Mouse (Mus musculus): Measurements from ENCODE around the gene Gm45521.

The Gm45521 gene

GRCm38 (mm10) chr14:7952610-7953254 lies 4.4 kb upstream of the Gm45521 start:
- peak in 1 of 2 experiments; percentile 57 for DNase-seq (ENCODE audit: low spot score in 2 of 2)

DNA sequence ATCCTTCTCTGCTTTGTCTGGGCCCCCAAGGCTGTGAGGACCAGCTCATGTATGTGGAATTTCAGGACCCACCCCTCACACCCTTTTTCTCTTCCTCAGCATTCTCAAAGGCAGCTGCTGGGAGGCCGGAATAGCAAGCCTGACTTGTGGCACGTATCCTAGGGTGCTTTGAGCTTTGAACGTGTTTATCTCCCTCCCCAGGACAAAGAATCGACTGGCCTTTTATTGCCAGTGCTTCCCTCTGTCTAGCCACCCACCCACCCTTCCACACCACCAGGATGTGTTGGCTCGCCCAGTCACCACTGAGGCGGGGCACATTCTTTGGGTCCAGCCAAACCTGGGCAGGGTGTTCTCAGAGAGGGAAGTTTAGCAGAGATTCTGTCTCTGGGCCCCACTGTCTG lies 3.0 kb upstream of the Gm45521 start:
- DNase-seq (ENCODE audit: low spot score in 2 of 2): peak in 1 of 2 experiments; percentile 37

DNA sequence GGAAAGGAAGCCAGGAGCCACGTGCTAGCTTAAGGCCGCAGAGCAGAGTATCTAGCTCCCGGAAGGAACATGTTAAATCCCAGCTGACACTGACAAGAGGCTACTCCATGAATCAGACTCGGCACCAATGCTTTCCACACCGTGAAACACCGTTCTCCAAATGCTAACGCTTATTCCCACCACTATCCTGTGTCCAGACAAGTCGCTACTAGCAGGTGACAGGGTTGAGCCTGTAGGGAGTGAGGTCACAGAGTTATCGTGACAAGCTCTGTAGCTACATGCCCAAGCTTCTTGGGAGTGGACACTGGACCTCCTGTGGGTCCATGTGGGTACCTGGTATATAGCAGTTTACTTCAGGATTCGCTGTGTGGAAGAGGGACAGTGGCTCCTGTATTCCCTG lies 661 bp upstream of the Gm45521 start:
- DNase-seq (ENCODE audit: low spot score in 2 of 2): peak; percentile 52 to 55

- no peak for DNase-seq (ENCODE audit: low spot score in 2 of 2)
These were observed 3.5 kb downstream of the Gm45521 start for GRCm38 (mm10) chr14:7960616-7961015.

GRCm38 (mm10) chr14:7961714-7962113 lies 4.6 kb downstream of the Gm45521 start:
- no peak for DNase-seq (ENCODE audit: low spot score in 2 of 2)

DNA sequence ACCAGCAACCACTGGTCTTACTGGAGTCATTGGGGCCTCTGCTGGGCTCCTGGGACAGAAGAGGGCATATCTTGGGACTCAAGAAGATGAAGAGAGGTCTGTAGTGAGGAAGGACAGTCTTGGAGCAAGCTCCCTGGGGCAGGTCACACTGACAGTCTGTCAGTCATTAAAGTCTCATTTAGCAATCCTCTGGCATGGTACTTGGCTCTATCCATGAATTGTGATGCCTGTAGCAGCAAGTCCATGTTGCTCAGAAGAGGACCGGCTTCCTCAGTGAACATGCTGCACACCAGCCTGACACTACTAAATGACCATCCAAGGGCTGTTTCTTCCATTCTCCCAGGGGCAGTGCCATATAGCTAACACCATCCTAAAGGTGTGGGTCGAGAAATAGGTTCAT lies 5.5 kb downstream of the Gm45521 start:
- no peak for DNase-seq (ENCODE audit: low spot score in 2 of 2)

DNA sequence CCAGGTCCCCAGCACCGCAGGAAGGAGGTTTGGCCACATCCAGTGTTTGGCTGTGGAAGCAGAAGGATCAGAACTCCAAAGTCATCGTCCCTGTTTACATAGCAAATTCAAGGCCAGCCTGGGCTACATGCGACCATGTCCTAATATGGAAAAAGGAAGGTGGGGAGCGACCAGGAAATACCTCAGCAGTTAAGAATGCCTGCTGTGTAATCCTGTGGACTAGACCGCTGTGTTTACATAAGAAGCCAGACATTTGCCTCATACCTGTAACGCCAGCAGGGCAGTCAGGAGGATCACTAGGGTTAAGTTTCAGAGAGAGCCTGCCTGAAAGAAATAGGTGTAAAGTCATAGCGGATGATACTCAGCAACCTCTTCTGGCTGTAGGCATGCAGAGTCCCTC lies 6.1 kb downstream of the Gm45521 start:
- DNase-seq (ENCODE audit: low spot score in 2 of 2): no peak

- peak; percentile 59 to 63 for DNase-seq (ENCODE audit: low spot score in 2 of 2)
These were observed 7.3 kb downstream of the Gm45521 start for GRCm38 (mm10) chr14:7964219-7964889.

- no peak for DNase-seq (ENCODE audit: low spot score in 2 of 2)
These were observed 14.9 kb downstream of the Gm45521 start for GRCm38 (mm10) chr14:7971889-7972493.

DNA sequence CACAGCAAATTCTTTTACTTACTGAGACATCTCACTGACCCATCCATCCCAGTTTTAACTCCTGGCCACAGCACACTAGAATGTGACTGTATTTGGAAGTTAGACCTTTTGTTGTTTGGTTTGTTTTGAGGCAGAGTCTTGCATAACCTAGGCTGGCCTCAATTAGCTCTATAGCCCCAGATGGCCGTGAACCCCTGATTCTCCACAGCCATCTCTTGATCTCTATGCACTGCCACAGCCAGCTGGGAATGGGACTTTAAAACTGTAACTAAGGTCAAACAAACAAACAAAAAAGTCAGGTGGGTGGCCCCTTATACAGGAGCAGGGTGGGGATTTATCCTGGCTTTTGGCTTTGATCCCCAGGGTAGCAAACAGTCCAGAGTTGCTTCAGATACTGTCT lies 17.6 kb downstream of the Gm45521 start:
- no peak for DNase-seq (ENCODE audit: low spot score in 2 of 2)

- no peak for DNase-seq (ENCODE audit: low spot score in 2 of 2)
These were observed 18.1 kb downstream of the Gm45521 start for GRCm38 (mm10) chr14:7975177-7975576.

DNA sequence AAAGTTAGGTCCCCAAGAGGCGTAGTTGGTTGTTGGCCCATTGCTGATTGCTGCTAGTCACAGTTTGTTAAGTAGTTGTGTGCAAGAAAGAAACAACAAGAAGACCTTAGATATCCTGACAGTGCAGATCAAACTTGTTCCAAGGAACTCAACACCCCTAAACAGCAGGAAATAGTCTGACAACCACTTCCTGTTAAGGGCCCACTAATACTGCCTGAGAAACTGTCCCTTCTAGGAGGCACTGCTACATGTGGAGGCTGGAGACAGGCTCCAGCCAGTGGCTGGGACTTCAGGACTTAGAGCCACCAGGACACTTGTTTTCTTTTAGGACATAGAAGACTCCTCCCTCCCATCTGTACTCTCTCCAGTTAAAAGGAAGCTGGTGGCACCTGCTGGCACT lies 20.4 kb downstream of the Gm45521 start:
- no peak for DNase-seq (ENCODE audit: low spot score in 2 of 2)

- DNase-seq (ENCODE audit: low spot score in 2 of 2): no peak
These were observed 21.1 kb downstream of the Gm45521 start for GRCm38 (mm10) chr14:7978183-7978582.

DNA sequence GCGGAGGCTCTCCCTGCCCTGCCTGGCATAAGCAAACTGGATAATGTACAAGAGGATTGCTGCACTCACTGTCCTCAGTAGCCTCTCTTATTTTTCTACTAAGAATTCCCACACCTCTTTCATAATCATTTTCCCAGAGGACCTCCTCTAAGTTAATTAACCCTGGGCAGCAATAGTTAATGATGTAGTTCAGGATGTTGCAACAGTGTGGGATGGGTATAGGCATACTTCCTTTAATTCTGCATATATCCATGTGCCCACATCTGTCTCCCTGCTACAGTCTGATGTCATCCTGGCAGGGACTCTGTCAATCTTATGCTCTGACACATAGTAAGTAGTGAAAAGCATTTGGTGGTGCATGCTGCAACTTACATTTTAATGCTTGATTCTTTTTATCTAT lies 24.1 kb downstream of the Gm45521 start:
- DNase-seq (ENCODE audit: low spot score in 2 of 2): no peak

- DNase-seq (ENCODE audit: low spot score in 2 of 2): no peak
These were observed 29.8 kb downstream of the Gm45521 start for GRCm38 (mm10) chr14:7986913-7987312.

DNA sequence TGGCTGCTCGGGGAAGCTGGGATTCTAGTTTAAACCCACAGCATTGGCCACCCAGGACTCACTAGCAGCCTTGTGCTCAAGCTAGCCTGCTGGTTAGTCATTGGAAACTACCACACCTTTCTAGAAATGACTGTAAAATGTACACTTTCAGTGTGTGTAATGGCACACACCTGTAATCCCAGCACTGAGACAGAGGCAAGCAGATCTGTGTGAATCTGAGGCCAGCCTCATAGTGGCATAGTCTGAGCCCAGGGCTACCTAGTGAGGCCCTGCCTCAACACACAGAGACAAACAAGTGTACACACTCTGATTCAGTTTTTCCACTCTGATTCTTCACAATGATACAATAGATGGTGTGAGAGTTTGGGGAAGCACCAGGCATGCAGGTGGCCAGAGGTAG lies 32.3 kb downstream of the Gm45521 start:
- no peak for DNase-seq (ENCODE audit: low spot score in 2 of 2)

DNA sequence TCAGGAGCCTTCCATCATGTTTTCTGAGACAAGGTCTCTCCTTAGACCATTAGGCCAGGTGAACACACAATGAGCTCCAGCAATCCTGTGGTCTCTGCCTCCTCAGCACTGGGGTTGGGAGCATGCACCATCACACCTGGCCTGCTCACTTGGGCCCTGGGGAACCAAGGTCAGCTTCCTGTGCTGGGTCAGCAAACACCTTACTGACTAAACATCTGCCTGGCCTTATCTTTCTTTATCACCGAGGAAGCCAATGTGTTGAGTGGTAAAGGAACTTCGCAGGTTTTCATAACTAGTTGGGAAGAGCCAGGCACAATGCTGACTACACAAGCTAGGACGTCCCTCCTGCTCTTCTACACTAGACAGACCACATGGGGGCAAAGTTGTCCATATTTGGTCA lies 32.9 kb downstream of the Gm45521 start:
- no peak for DNase-seq (ENCODE audit: low spot score in 2 of 2)

DNA sequence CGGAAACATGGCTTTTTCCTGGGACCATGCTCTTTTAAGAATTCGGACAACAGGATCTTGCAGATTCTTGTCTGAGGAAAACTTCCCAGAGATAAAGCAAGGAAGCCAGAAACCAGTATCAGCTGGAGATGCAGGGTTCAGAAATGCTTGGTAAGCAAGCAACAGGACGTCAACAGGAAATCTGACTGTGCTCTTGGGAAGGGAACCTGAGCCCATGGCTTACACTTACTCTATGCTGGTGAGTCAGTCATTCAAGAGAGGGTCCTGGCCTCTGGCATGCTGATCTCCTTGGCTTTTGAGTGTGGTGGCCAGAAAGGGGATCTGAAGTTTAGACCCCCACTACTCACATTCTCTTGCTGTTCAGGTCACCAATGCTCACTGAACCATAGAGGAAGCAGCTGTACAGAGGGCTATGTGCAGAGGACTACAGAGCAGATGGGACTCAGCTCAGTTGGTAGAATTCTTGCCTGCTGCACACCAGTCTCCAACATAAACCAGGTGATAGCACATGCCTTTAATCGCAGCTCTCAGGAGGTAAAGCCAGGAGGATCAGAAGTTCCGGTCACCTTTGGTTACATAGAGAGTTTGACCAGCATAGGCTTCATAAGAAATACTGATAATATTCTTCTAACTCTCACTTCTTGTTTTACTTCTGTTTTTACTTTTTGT lies 34.2 kb downstream of the Gm45521 start:
- no peak for DNase-seq (ENCODE audit: low spot score in 2 of 2)

GRCm38 (mm10) chr14:7992158-7992557 lies 35.1 kb downstream of the Gm45521 start:
- no peak for DNase-seq (ENCODE audit: low spot score in 2 of 2)

DNA sequence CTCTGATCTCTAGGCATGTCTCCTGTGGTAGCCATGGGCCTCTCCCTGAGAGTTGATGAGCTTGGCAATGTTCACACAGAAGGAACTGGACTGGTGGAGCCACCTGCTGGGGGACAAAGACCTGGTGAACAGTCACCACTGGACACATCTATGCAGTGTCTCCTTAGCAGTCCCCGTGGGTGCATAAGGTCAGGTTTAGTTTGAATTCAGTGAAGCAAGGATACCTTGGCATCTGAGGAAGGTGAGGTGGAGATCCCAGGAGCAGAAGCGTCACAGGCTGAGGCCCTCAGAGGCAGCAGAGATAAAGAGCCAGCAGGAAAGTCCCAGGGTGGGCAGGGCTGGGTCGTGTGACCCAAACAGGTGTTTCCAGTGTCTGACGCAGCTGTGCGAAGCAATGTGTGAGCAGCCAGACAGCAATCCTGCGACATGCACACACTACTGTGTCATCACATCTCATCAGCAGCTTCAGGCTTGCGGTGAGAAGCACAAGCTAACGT lies 37.2 kb downstream of the Gm45521 start, which contains the start of gene Dnase1l3:
Gene Dnase1l3, minus strand, starts transcription at position 303 of the 497 bp plus-strand sequence.
- peak; percentile 33 to 37 for DNase-seq (ENCODE audit: low spot score in 2 of 2)

- peak; percentile 85 to 88 for DNase-seq (ENCODE audit: low spot score in 2 of 2)
These were observed 40.2 kb downstream of the Gm45521 start for GRCm38 (mm10) chr14:7997255-7997696.

GRCm38 (mm10) chr14:7999030-7999429 lies 41.9 kb downstream of the Gm45521 start:
- DNase-seq (ENCODE audit: low spot score in 2 of 2): no peak

Measured in urinary bladder, postnatal 36 days (tissue).